Mouse (Mus musculus) cerebral cortex, adult 2 months (tissue): ENCODE data around the gene Serpina7.

ENCODE experiments used
- WGBS: fragments of 180-500 bp; shearing (Covaris S2); methylation state at CpG from one replicate; pipeline ENCODE4 v1.1.7; 2018; 5-methylcytosine and 5-hydroxymethylcytosine counted together

Serpina7 gene

DNA sequence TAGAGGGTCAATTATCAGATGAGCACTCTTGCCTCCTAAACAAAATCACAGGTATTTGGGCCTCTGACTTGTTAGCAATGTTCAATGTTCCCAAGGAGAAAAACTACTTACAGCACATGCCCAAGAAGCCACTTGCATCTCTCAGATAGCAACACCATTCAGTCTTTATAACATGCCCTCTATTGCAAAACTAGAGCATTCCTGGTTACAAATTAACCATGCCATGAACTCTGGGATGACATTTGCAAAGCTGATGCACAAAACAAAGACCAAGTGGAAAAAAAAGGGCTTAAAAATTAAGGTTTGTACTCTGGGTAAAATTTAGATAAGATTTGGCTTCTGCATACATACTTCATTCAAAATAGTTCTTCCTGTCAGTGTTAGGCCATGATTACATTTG is at the start of gene Serpina7:
Gene Serpina7, minus strand, starts transcription at position 160 of the 400 bp plus-strand sequence.

GRCm38 (mm10) chrX:139134031-139134430 is 49.0 kb upstream of the Serpina7 start:
- 46% methylated on average over 4 of the region's 4 CpGs for WGBS

- 50% methylated on average over 1 of the region's 1 CpGs for WGBS
Measured at GRCm38 (mm10) chrX:139097197-139097596, 12.2 kb upstream of the Serpina7 start.

- 95% methylated on average over 1 of the region's 1 CpGs for WGBS
Measured at GRCm38 (mm10) chrX:139085943-139086342, 907 bp upstream of the Serpina7 start, which contains the start of gene 4930513O06Rik. TSS of gene 4930513O06Rik (plus strand) at chrX:139086243.

DNA sequence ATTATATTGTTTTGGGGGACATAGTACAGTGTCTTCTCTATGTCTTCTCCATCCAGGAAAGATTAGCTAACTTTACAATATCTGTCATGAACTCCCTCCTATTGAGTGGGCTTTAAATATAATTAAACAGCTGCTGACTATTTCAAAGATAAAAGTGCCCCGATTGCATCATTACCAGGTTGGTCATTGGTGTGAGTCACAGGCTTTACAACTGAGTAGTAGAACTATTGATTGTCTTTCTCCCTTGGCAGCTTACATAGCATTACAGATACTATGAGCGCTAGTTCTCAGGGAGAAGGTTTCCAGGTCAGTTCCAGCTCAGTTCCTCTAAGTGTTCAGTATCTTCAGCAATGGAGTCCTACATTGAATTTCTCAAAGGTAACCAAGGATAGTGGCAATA is 6.5 kb downstream of the Serpina7 start:
- 96% methylated on average over 2 of the region's 2 CpGs for WGBS

- WGBS, result 87% methylated on average over 5 of the region's 5 CpGs
Measured at GRCm38 (mm10) chrX:139064078-139064477, 21.0 kb downstream of the Serpina7 start.

DNA sequence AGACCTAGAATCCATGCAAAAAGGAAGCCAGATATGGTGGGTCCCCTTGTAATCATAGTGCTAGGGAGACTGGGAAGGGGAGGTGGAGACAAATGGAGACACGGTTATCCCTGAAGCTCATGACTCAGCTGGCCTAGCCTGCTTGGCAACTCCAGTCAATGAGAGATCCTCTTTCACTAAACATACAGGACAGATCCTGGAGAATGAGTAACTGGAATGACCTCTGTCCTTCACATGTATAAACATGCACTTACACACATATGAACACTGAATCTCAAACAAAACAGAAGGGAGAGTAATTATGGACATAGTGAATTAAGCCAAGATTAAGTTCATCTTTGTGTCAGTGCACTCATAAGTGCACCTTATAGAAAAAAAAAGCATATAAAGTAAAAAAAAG is 31.9 kb downstream of the Serpina7 start:
- 90% methylated on average over 1 of the region's 1 CpGs for WGBS

GRCm38 (mm10) chrX:139051976-139052375 is 33.1 kb downstream of the Serpina7 start:
- 42% methylated on average over 1 of the region's 1 CpGs for WGBS

DNA sequence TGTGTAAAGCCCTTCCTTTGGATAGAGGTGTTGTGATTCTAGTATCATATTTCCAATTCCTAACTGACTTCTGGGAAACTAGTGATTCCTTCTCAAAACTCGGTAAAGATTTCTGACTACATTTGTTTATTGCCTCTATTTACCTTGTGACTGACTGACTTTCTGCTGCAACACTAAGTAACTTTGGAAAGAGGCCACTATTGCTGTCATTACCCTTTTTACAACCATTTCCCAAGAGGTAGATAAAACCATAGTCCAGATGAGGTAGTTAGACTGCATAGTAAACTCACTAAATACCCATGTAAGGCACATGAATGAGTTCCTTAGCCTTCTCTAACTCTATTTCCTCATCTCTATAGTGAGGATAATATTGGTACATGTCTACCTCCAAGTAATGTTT is 43.9 kb downstream of the Serpina7 start:
- WGBS, result 75% methylated on average over 1 of the region's 1 CpGs

- 88% methylated on average over 2 of the region's 2 CpGs for WGBS
Measured at GRCm38 (mm10) chrX:139039314-139039713, 45.7 kb downstream of the Serpina7 start.

DNA sequence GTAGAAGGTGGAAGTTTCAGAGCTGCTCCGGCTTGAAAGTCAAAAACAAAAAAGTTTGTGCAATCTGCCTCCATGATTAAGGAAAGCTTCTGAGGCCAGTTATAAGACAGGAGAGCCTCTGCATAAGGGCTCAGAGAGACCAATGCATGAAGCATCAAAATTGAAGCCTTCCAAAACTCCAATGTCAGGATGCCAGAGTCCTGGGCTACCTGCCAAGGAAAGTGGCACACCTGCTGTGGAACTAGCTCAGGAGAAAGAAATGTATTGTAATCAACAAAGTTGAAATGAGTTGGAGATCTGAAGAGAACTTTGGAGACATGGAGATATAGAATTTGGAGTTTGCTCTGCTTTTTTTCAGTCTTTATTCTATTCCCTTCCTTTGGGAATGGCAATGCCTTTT is 47.4 kb downstream of the Serpina7 start:
- 100% methylated on average over 1 of the region's 1 CpGs for WGBS
